Mouse (Mus musculus): ENCODE data around the gene Gm20532.

The Gm20532 gene

GRCm38 (mm10) chr2:26639083-26639482, 52.6 kb downstream of the Gm20532 start:
- Histone ChIP-seq H3K9me3 (ENCODE audit: low read length) (no peaks in the 10 kb centered on the region), H3K4me1 (replicated peaks; ENCODE audit: low read depth, low read length) (peaks cover 73% of the 10 kb centered on the region), H3K4me3 (replicated peaks; ENCODE audit: low read length) (peak overlapping the region; percentile 100), H3K36me3 (ENCODE audit: insufficient read depth, low read length) (peaks cover 53% of the 10 kb centered on the region), H3K27me3 (ENCODE audit: insufficient read depth, low read length) (no peaks in the 10 kb centered on the region)
- TF ChIP-seq CTCF (conservative IDR thresholded peaks at IDR 0.05; ENCODE audit: low read length) = peak; percentile 30
- TF ChIP-seq POU5F1 (IDR thresholded peaks at IDR 0.05; ENCODE audit: borderline replicate concordance, low read length) = no peak

GRCm38 (mm10) chr2:26639838-26640830, 53.7 kb downstream of the Gm20532 start:
- no peaks in the 10 kb centered on the region for H3K27me3 ChIP-seq (ENCODE audit: insufficient read depth, low read length)
- no peaks in the 10 kb centered on the region for H3K9me3 ChIP-seq (ENCODE audit: low read length)
- peak overlapping the region; percentile 100 for H3K4me3 ChIP-seq (replicated peaks; ENCODE audit: low read length)
- H3K4me1 ChIP-seq (replicated peaks; ENCODE audit: low read depth, low read length) = peaks cover 73% of the 10 kb centered on the region
- TF ChIP-seq POU5F1 (IDR thresholded peaks at IDR 0.05; ENCODE audit: borderline replicate concordance, low read length) (no peak), CTCF (conservative IDR thresholded peaks at IDR 0.05; ENCODE audit: low read length) (peak; percentile 80), NANOG (IDR thresholded peaks at IDR 0.05; ENCODE audit: borderline replicate concordance, low read length) (no peak)
- peaks cover 43% of the 10 kb centered on the region for H3K36me3 ChIP-seq (ENCODE audit: insufficient read depth, low read length)

GRCm38 (mm10) chr2:26641006-26641647, 54.7 kb downstream of the Gm20532 start:
- H3K4me3 ChIP-seq (replicated peaks; ENCODE audit: low read length) = no peak overlapping the region
- H3K4me1 ChIP-seq (replicated peaks; ENCODE audit: low read depth, low read length) = peaks cover 63% of the 10 kb centered on the region
- TF ChIP-seq POU5F1 (IDR thresholded peaks at IDR 0.05; ENCODE audit: borderline replicate concordance, low read length) = no peak
- TF ChIP-seq NANOG (IDR thresholded peaks at IDR 0.05; ENCODE audit: borderline replicate concordance, low read length) = no peak
- no peak for TF ChIP-seq CTCF (conservative IDR thresholded peaks at IDR 0.05; ENCODE audit: low read length)
- H3K27me3 ChIP-seq (ENCODE audit: insufficient read depth, low read length) = no peaks in the 10 kb centered on the region
- peaks cover 4% of the 10 kb centered on the region; the same call in 1 of the 2 replicates for H3K9me3 ChIP-seq (ENCODE audit: low read length)
- H3K36me3 ChIP-seq (ENCODE audit: insufficient read depth, low read length) = peaks cover 33% of the 10 kb centered on the region

GRCm38 (mm10) chr2:26643942-26644341, 57.5 kb downstream of the Gm20532 start:
- Histone ChIP-seq H3K9me3 (ENCODE audit: low read length) (peaks cover 29% of the 10 kb centered on the region), H3K36me3 (ENCODE audit: insufficient read depth, low read length) (peaks cover 5% of the 10 kb centered on the region), H3K4me3 (replicated peaks; ENCODE audit: low read length) (no peak overlapping the region), H3K4me1 (replicated peaks; ENCODE audit: low read depth, low read length) (peaks cover 37% of the 10 kb centered on the region), H3K27me3 (ENCODE audit: insufficient read depth, low read length) (no peaks in the 10 kb centered on the region)
- TF ChIP-seq NANOG (IDR thresholded peaks at IDR 0.05; ENCODE audit: borderline replicate concordance, low read length) (no peak), CTCF (conservative IDR thresholded peaks at IDR 0.05; ENCODE audit: low read length) (peak; percentile 85)

GRCm38 (mm10) chr2:26646643-26647293, 60.3 kb downstream of the Gm20532 start:
- TF ChIP-seq NANOG (IDR thresholded peaks at IDR 0.05; ENCODE audit: borderline replicate concordance, low read length) = no peak
- no peak for TF ChIP-seq POU5F1 (IDR thresholded peaks at IDR 0.05; ENCODE audit: borderline replicate concordance, low read length)
- peak; percentile 86 for TF ChIP-seq CTCF (conservative IDR thresholded peaks at IDR 0.05; ENCODE audit: low read length)
- H3K27me3 ChIP-seq (ENCODE audit: insufficient read depth, low read length) = no peaks in the 10 kb centered on the region
- no peaks in the 10 kb centered on the region for H3K36me3 ChIP-seq (ENCODE audit: insufficient read depth, low read length)
- no peak overlapping the region for H3K4me3 ChIP-seq (replicated peaks; ENCODE audit: low read length)
- peaks cover 28% of the 10 kb centered on the region for H3K4me1 ChIP-seq (replicated peaks; ENCODE audit: low read depth, low read length)
- H3K9me3 ChIP-seq (ENCODE audit: low read length) = peaks cover 29% of the 10 kb centered on the region

GRCm38 (mm10) chr2:26654687-26655086, 68.2 kb downstream of the Gm20532 start:
- Histone ChIP-seq H3K4me1 (replicated peaks; ENCODE audit: low read depth, low read length) (peaks cover 5% of the 10 kb centered on the region; the same call in 1 of the 2 replicates), H3K9me3 (ENCODE audit: low read length) (peaks cover 6% of the 10 kb centered on the region), H3K36me3 (ENCODE audit: insufficient read depth, low read length) (no peaks in the 10 kb centered on the region), H3K27me3 (ENCODE audit: insufficient read depth, low read length) (no peaks in the 10 kb centered on the region), H3K4me3 (replicated peaks; ENCODE audit: low read length) (no peak overlapping the region)
- TF ChIP-seq POU5F1 (IDR thresholded peaks at IDR 0.05; ENCODE audit: borderline replicate concordance, low read length) (no peak), CTCF (conservative IDR thresholded peaks at IDR 0.05; ENCODE audit: low read length) (no peak), NANOG (IDR thresholded peaks at IDR 0.05; ENCODE audit: borderline replicate concordance, low read length) (no peak)

- Histone ChIP-seq H3K4me3 (replicated peaks; ENCODE audit: low read length) (no peak overlapping the region), H3K9me3 (ENCODE audit: low read length) (peaks cover 6% of the 10 kb centered on the region), H3K27me3 (ENCODE audit: insufficient read depth, low read length) (peaks cover 6% of the 10 kb centered on the region), H3K36me3 (ENCODE audit: insufficient read depth, low read length) (no peaks in the 10 kb centered on the region), H3K4me1 (replicated peaks; ENCODE audit: low read depth, low read length) (peaks cover 11% of the 10 kb centered on the region)
- no peak for TF ChIP-seq CTCF (conservative IDR thresholded peaks at IDR 0.05; ENCODE audit: low read length)
- TF ChIP-seq POU5F1 (IDR thresholded peaks at IDR 0.05; ENCODE audit: borderline replicate concordance, low read length) = no peak
- TF ChIP-seq NANOG (IDR thresholded peaks at IDR 0.05; ENCODE audit: borderline replicate concordance, low read length) = no peak
Measured at GRCm38 (mm10) chr2:26657426-26657825, 71.0 kb downstream of the Gm20532 start.

- Histone ChIP-seq H3K9me3 (ENCODE audit: low read length) (peaks cover 6% of the 10 kb centered on the region), H3K27me3 (ENCODE audit: insufficient read depth, low read length) (peaks cover 10% of the 10 kb centered on the region), H3K4me3 (replicated peaks; ENCODE audit: low read length) (peak overlapping the region; percentile 46), H3K4me1 (replicated peaks; ENCODE audit: low read depth, low read length) (peaks cover 11% of the 10 kb centered on the region), H3K36me3 (ENCODE audit: insufficient read depth, low read length) (no peaks in the 10 kb centered on the region)
- TF ChIP-seq CTCF (conservative IDR thresholded peaks at IDR 0.05; ENCODE audit: low read length) (no peak), POU5F1 (IDR thresholded peaks at IDR 0.05; ENCODE audit: borderline replicate concordance, low read length) (no peak), NANOG (IDR thresholded peaks at IDR 0.05; ENCODE audit: borderline replicate concordance, low read length) (no peak)
Measured at GRCm38 (mm10) chr2:26661143-26661752, 74.8 kb downstream of the Gm20532 start.

Data from E14TG2a.4 (cell line).